Mouse (Mus musculus): Measurements from ENCODE around the gene Rbm5. TPM values are rescaled to one million over a fixed set of nuclear protein-coding genes. Genes with fewer than 3 reads are reported as not detected.

The Rbm5 gene
- polyA plus RNA-seq, 1 experiment from 2014 or later: 127 TPM

- Histone ChIP-seq H3K27me3 (replicated peaks) (no peaks in the 10 kb centered on the region), H3K9me3 (replicated peaks) (no peaks in the 10 kb centered on the region), H3K4me1 (replicated peaks) (no peaks in the 10 kb centered on the region), H3K27ac (ENCODE audit: poor library complexity, severe bottlenecking) (no peak overlapping the region), H3K4me2 (no peak overlapping the region), H3K9ac (no peak overlapping the region), H3K36me3 (peaks cover 85% of the 10 kb centered on the region), H3K4me3 (no peak overlapping the region)
- ATAC-seq (ENCODE audit: insufficient number of reproducible peaks, low FRiP score): no peak
- 93% methylated on average over 6 of the region's 6 CpGs for WGBS
Measured at GRCm38 (mm10) chr9:107759593-107759992, 11.2 kb downstream of the Rbm5 start.

- H3K4me1 ChIP-seq (replicated peaks): no peaks in the 10 kb centered on the region; the same call in 1 of the 2 replicates
- H3K9me3 ChIP-seq (replicated peaks): no peaks in the 10 kb centered on the region
- H3K27ac ChIP-seq (ENCODE audit: poor library complexity, severe bottlenecking): no peak overlapping the region
- H3K36me3 ChIP-seq: peaks cover 92% of the 10 kb centered on the region
- no peak overlapping the region for H3K4me2 ChIP-seq
- no peak for ATAC-seq (ENCODE audit: insufficient number of reproducible peaks, low FRiP score)
- 88% methylated on average over 5 of the region's 5 CpGs for whole genome bisulfite sequencing
- H3K9ac ChIP-seq: no peak overlapping the region
- no peaks in the 10 kb centered on the region for H3K27me3 ChIP-seq (replicated peaks)
- H3K4me3 ChIP-seq: no peak overlapping the region
Measured at GRCm38 (mm10) chr9:107750378-107750777, 20.4 kb downstream of the Rbm5 start.

GRCm38 (mm10) chr9:107748063-107748462 is 22.7 kb downstream of the Rbm5 start:
- H3K4me2 ChIP-seq: no peak overlapping the region
- H3K36me3 ChIP-seq: peaks cover 95% of the 10 kb centered on the region
- no peaks in the 10 kb centered on the region for H3K9me3 ChIP-seq (replicated peaks)
- no peaks in the 10 kb centered on the region; the same call in 1 of the 2 replicates for H3K4me1 ChIP-seq (replicated peaks)
- H3K9ac ChIP-seq: no peak overlapping the region
- ATAC-seq (ENCODE audit: insufficient number of reproducible peaks, low FRiP score): no peak
- H3K27ac ChIP-seq (ENCODE audit: poor library complexity, severe bottlenecking): no peak overlapping the region
- no peaks in the 10 kb centered on the region for H3K27me3 ChIP-seq (replicated peaks)
- H3K4me3 ChIP-seq: no peak overlapping the region
- 88% methylated on average over 3 of the region's 3 CpGs for WGBS

- ATAC-seq (ENCODE audit: insufficient number of reproducible peaks, low FRiP score): no peak
- Histone ChIP-seq H3K36me3 (peaks cover 96% of the 10 kb centered on the region), H3K9ac (no peak overlapping the region), H3K4me2 (no peak overlapping the region), H3K9me3 (replicated peaks) (no peaks in the 10 kb centered on the region), H3K27me3 (replicated peaks) (no peaks in the 10 kb centered on the region), H3K27ac (ENCODE audit: poor library complexity, severe bottlenecking) (no peak overlapping the region), H3K4me1 (replicated peaks) (no peaks in the 10 kb centered on the region; the same call in 1 of the 2 replicates), H3K4me3 (no peak overlapping the region)
- 92% methylated on average over 1 of the region's 1 CpGs for WGBS
Measured at GRCm38 (mm10) chr9:107747310-107747709, 23.5 kb downstream of the Rbm5 start.

GRCm38 (mm10) chr9:107746679-107747078 is 24.1 kb downstream of the Rbm5 start:
- Histone ChIP-seq H3K4me2 (no peak overlapping the region), H3K27me3 (replicated peaks) (no peaks in the 10 kb centered on the region), H3K27ac (ENCODE audit: poor library complexity, severe bottlenecking) (no peak overlapping the region), H3K4me1 (replicated peaks) (no peaks in the 10 kb centered on the region; the same call in 1 of the 2 replicates), H3K9me3 (replicated peaks) (no peaks in the 10 kb centered on the region), H3K4me3 (no peak overlapping the region), H3K9ac (no peak overlapping the region), H3K36me3 (peaks cover 96% of the 10 kb centered on the region)
- no peak for ATAC-seq (ENCODE audit: insufficient number of reproducible peaks, low FRiP score)
- WGBS: 95% methylated on average over 3 of the region's 3 CpGs

GRCm38 (mm10) chr9:107744061-107744460 is 26.7 kb downstream of the Rbm5 start:
- Histone ChIP-seq H3K27ac (ENCODE audit: poor library complexity, severe bottlenecking) (no peak overlapping the region), H3K9ac (no peak overlapping the region), H3K4me3 (no peak overlapping the region), H3K27me3 (replicated peaks) (no peaks in the 10 kb centered on the region), H3K4me1 (replicated peaks) (no peaks in the 10 kb centered on the region; the same call in 1 of the 2 replicates), H3K4me2 (no peak overlapping the region), H3K9me3 (replicated peaks) (no peaks in the 10 kb centered on the region), H3K36me3 (peaks cover 96% of the 10 kb centered on the region)
- ATAC-seq (ENCODE audit: insufficient number of reproducible peaks, low FRiP score): no peak
- 90% methylated on average over 6 of the region's 6 CpGs for WGBS

- no peaks in the 10 kb centered on the region for H3K9me3 ChIP-seq (replicated peaks)
- H3K36me3 ChIP-seq: peaks cover 53% of the 10 kb centered on the region
- H3K4me2 ChIP-seq: no peak overlapping the region
- no peak overlapping the region for H3K4me3 ChIP-seq
- H3K4me1 ChIP-seq (replicated peaks): peaks cover 26% of the 10 kb centered on the region
- H3K27ac ChIP-seq (ENCODE audit: poor library complexity, severe bottlenecking): no peak overlapping the region
- peak; percentile 31; the same call in 1 of the 2 replicates for ATAC-seq (ENCODE audit: insufficient number of reproducible peaks, low FRiP score)
- H3K9ac ChIP-seq: no peak overlapping the region
- peaks cover 28% of the 10 kb centered on the region for H3K27me3 ChIP-seq (replicated peaks)
- 57% methylated on average over 4 of the region's 4 CpGs for WGBS
Measured at GRCm38 (mm10) chr9:107738841-107739202, 32.0 kb downstream of the Rbm5 start.

- Histone ChIP-seq H3K4me1 (replicated peaks) (peaks cover 26% of the 10 kb centered on the region), H3K4me3 (no peak overlapping the region), H3K27me3 (replicated peaks) (peaks cover 28% of the 10 kb centered on the region), H3K9me3 (replicated peaks) (no peaks in the 10 kb centered on the region), H3K27ac (ENCODE audit: poor library complexity, severe bottlenecking) (no peak overlapping the region), H3K9ac (no peak overlapping the region), H3K36me3 (peaks cover 47% of the 10 kb centered on the region), H3K4me2 (no peak overlapping the region)
- WGBS: 21% methylated on average over 7 of the region's 7 CpGs
- peak; percentile 47 for ATAC-seq (ENCODE audit: insufficient number of reproducible peaks, low FRiP score)
Measured at GRCm38 (mm10) chr9:107738020-107738840, 32.6 kb downstream of the Rbm5 start.

- Histone ChIP-seq H3K9ac (no peak overlapping the region), H3K4me1 (replicated peaks) (peaks cover 26% of the 10 kb centered on the region), H3K27ac (ENCODE audit: poor library complexity, severe bottlenecking) (no peak overlapping the region), H3K27me3 (replicated peaks) (peaks cover 28% of the 10 kb centered on the region), H3K9me3 (replicated peaks) (no peaks in the 10 kb centered on the region), H3K4me3 (no peak overlapping the region), H3K36me3 (peaks cover 26% of the 10 kb centered on the region), H3K4me2 (peak overlapping the region; percentile 36)
- no peak for ATAC-seq (ENCODE audit: insufficient number of reproducible peaks, low FRiP score)
- WGBS: 3% methylated on average over 7 of the region's 7 CpGs
Measured at GRCm38 (mm10) chr9:107736185-107736485, 34.7 kb downstream of the Rbm5 start.

- WGBS: 5% methylated on average over 17 of the region's 17 CpGs
- Histone ChIP-seq H3K27ac (ENCODE audit: poor library complexity, severe bottlenecking) (no peak overlapping the region), H3K4me1 (replicated peaks) (peaks cover 26% of the 10 kb centered on the region), H3K9me3 (replicated peaks) (no peaks in the 10 kb centered on the region), H3K4me2 (peak overlapping the region; percentile 36), H3K9ac (no peak overlapping the region), H3K4me3 (no peak overlapping the region), H3K36me3 (peaks cover 20% of the 10 kb centered on the region), H3K27me3 (replicated peaks) (peaks cover 28% of the 10 kb centered on the region)
- no peak for ATAC-seq (ENCODE audit: insufficient number of reproducible peaks, low FRiP score)
Measured at GRCm38 (mm10) chr9:107735356-107736184, 35.2 kb downstream of the Rbm5 start.

- Histone ChIP-seq H3K4me3 (no peak overlapping the region), H3K27me3 (replicated peaks) (peaks cover 28% of the 10 kb centered on the region), H3K27ac (ENCODE audit: poor library complexity, severe bottlenecking) (no peak overlapping the region), H3K9me3 (replicated peaks) (no peaks in the 10 kb centered on the region), H3K36me3 (peaks cover 11% of the 10 kb centered on the region), H3K4me2 (no peak overlapping the region), H3K4me1 (replicated peaks) (peaks cover 26% of the 10 kb centered on the region), H3K9ac (no peak overlapping the region)
- no peak for ATAC-seq (ENCODE audit: insufficient number of reproducible peaks, low FRiP score)
- WGBS: 21% methylated on average over 7 of the region's 7 CpGs
Measured at GRCm38 (mm10) chr9:107734567-107734971, 36.2 kb downstream of the Rbm5 start.
